In the genomic region with DNA sequence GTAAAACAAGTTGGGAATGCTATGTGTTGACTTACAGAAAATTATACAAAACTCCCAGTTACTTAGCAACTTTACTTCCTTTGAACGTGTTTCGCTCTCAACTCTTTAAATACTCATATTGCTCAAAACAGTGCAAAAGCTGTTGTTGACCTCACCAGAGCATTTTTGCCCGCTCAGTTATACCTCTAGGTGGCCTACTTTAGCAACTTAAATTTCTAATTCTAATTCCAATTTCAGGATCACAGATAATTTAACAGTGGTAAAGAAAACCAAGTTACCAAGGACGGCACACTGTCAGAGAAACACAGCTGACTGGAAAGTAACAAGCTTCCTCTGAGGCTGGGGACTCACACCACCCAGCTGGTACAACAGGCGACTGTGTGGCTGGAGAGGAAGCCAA, we compare ENCODE assay signal across 14 mouse cellular contexts. TPM values are rescaled to one million over a fixed set of nuclear protein-coding genes. Genes with fewer than 3 reads are reported as not detected.
DNase-seq lines count a peak whose midpoint lies in the region; TF ChIP-seq lines count a peak whose summit lies in the region.
"Had no signal": no experiment of that assay in that cellular context is flagged by ENCODE, and none has a peak within 500 bp of the region (broad histone marks: within the 10 kb centered on the region; RNA-seq: fewer than 3 reads in every experiment).

No protein-coding gene starts in this region.

- WGBS in cerebellum, adult 2 months: 69% methylated on average over 5 of the region's 5 CpGs

- H3K4me3 ChIP-seq in cerebellum, adult 2 months (replicated peaks; ENCODE audit: insufficient read depth, low read depth, low read length): no peak overlapping the region
- no peak overlapping the region for H3K4me3 ChIP-seq in layer of hippocampus, adult 2 months
- H3K4me3 ChIP-seq: forebrain, embryonic 10.5 days; intestine, embryonic 15.5 days had no signal

- DNase-seq in cerebellum, postnatal 10 days: peak; percentile 5 to 16
- DNase-seq in cerebellum, adult 2 months: no peak
- no peak for DNase-seq in layer of hippocampus, adult 2 months (ENCODE audit: low spot score in 2 of 2)
- no peak for DNase-seq in layer of hippocampus, adult 11-12 months (ENCODE audit: low spot score)
- DNase-seq in CD4-positive helper T cell, adult 2 months (ENCODE audit: low read depth, low spot score): peak; percentile 47
- peak; percentile 56 for DNase-seq in induced T-regulatory cell, adult 2 months (ENCODE audit: low read depth)
- DNase-seq in layer of hippocampus, postnatal 25 days (ENCODE audit: extremely low spot score in 1 of 2, low spot score in 1 of 2): no peak
- no peak for DNase-seq in neural tube, embryonic 10.5 days (ENCODE audit: extremely low spot score, low spot score)
- DNase-seq: gastrocnemius, postnatal 14 days; spleen, adult 18-20 months; thymus, adult 2 months had no signal

- no peak overlapping the region for H3K27ac ChIP-seq in cerebellum, adult 2 months (ENCODE audit: insufficient read depth, low read length)
- H3K27ac ChIP-seq in layer of hippocampus, adult 2 months: no peak overlapping the region
- H3K27ac ChIP-seq: forebrain, embryonic 10.5 days; intestine, embryonic 15.5 days; macrophage had no signal

- TF ChIP-seq POLR2A in cerebellum, adult 2 months (IDR thresholded peaks at IDR 0.05; ENCODE audit: borderline replicate concordance, insufficient read depth, low read length): no peak

- H3K4me1 ChIP-seq in cerebellum, adult 2 months (ENCODE audit: control insufficient read depth, insufficient read depth, low read length): no peaks in the 10 kb centered on the region
- H3K4me1 ChIP-seq: forebrain, embryonic 10.5 days; intestine, embryonic 15.5 days had no signal

- H3K27me3 ChIP-seq in cerebellum, adult 2 months (ENCODE audit: control insufficient read depth, insufficient read depth, low read length): no peaks in the 10 kb centered on the region
- H3K27me3 ChIP-seq: intestine, embryonic 15.5 days had no signal

- TF ChIP-seq CTCF in cerebellum, adult 2 months (IDR thresholded peaks at IDR 0.05; ENCODE audit: borderline replicate concordance, insufficient read depth, low read depth, low read length): no peak
- TF ChIP-seq CTCF in layer of hippocampus, adult 2 months (conservative IDR thresholded peaks at IDR 0.05): peak; percentile 72

RNA-seq across cellular contexts. Expression of gene Ezh2, which starts 33.7 kb away (rescaled TPM):
- 24.3 and 24.4 TPM in 2 replicates for polyA plus RNA-seq in cerebellum, adult 2 months (2012; rRNA removed)
- total RNA-seq in layer of hippocampus, adult 2 months (2021): 10 to 100 TPM; 16.0 to 17.4 TPM
- 10 to 100 TPM; 16.5 to 17.1 TPM for total RNA-seq in layer of hippocampus, postnatal 25 days (2021)

Comparison
In these comparisons a context has a peak if more than half of its experiments do, and no peak if none do; other contexts are left out.
1. DNase-seq: peak in cerebellum, postnatal 10 days (2 of 2), CD4-positive helper T cell, adult 2 months (single experiment) and induced T-regulatory cell, adult 2 months (single experiment); none in cerebellum, adult 2 months (0 of 2), layer of hippocampus, adult 2 months (0 of 2), layer of hippocampus, adult 11-12 months (single experiment), layer of hippocampus, postnatal 25 days (0 of 2) and neural tube, embryonic 10.5 days (single experiment).